Mouse (Mus musculus) midbrain, embryonic 13.5 days (tissue): Measurements from ENCODE around the gene Ajm1. TPM values are rescaled to one million over a fixed set of nuclear protein-coding genes. Genes with fewer than 3 reads are reported as not detected.

Source experiments
- ATAC-seq: fragments of 200-750 bp; cut with Nextera tagmentation; 2 replicates; pipeline ENCODE4 v1.8.0; 2017; ENCODE audit warnings: mild to moderate bottlenecking, moderate TSS enrichment, moderate library complexity
- H3K27ac ChIP-seq: fragments of 300-500 bp; sonication (generic); 2 replicates; pipeline ENCODE4 v1.5.1; 2015; ENCODE audit warnings: inconsistent platforms, mild to moderate bottlenecking, moderate library complexity
- H3K27me3 ChIP-seq: fragments of 300-500 bp; sonication (generic); 2 replicates; pipeline ENCODE4 v1.6.1; 2015; ENCODE audit warnings: mild to moderate bottlenecking, inconsistent platforms
- H3K36me3 ChIP-seq: fragments of 300-500 bp; sonication (generic); 2 replicates; pipeline ENCODE4 v1.6.1; 2015; ENCODE audit warnings: mild to moderate bottlenecking, inconsistent platforms
- H3K4me1 ChIP-seq: fragments of 300-500 bp; sonication (generic); replicated peaks from 2 replicates; pipeline ENCODE4 v1.6.1; 2015; ENCODE audit warnings: inconsistent platforms
- H3K4me2 ChIP-seq: fragments of 300-500 bp; sonication (generic); replicated peaks from 2 replicates; pipeline ENCODE4 v1.6.1; 2015; ENCODE audit warnings: moderate library complexity, mild to moderate bottlenecking, inconsistent platforms
- H3K4me3 ChIP-seq: fragments of 300-500 bp; sonication (generic); replicated peaks from 2 replicates; pipeline ENCODE4 v1.5.1; 2015; ENCODE audit warnings: mild to moderate bottlenecking, inconsistent platforms
- H3K9ac ChIP-seq: fragments of 300-500 bp; sonication (generic); replicated peaks from 2 replicates; pipeline ENCODE4 v1.6.1; 2015; ENCODE audit warnings: mild to moderate bottlenecking, inconsistent platforms
- H3K9me3 ChIP-seq: fragments of 300-500 bp; sonication (generic); 2 replicates; pipeline ENCODE4 v1.6.1; 2016; ENCODE audit warnings: mild to moderate bottlenecking, inconsistent platforms
- WGBS: fragments of 180-500 bp; shearing (Covaris S2); methylation state at CpG from one replicate; pipeline ENCODE4 v1.1.7; 2015; 5-methylcytosine and 5-hydroxymethylcytosine counted together
- polyA plus RNA-seq: library from polyadenylated mRNA; unstranded; fragments of >200 nt; fragmentation: Nextera tagmentation; extraction: Ambion mirVana; gene quantifications from 2 replicates; pipeline ENCODE4 v1.2.1, GENCODE M21; 2015

The Ajm1 gene
- polyA plus RNA-seq, 1 experiment from 2014 or later = 5.7 TPM

DNA sequence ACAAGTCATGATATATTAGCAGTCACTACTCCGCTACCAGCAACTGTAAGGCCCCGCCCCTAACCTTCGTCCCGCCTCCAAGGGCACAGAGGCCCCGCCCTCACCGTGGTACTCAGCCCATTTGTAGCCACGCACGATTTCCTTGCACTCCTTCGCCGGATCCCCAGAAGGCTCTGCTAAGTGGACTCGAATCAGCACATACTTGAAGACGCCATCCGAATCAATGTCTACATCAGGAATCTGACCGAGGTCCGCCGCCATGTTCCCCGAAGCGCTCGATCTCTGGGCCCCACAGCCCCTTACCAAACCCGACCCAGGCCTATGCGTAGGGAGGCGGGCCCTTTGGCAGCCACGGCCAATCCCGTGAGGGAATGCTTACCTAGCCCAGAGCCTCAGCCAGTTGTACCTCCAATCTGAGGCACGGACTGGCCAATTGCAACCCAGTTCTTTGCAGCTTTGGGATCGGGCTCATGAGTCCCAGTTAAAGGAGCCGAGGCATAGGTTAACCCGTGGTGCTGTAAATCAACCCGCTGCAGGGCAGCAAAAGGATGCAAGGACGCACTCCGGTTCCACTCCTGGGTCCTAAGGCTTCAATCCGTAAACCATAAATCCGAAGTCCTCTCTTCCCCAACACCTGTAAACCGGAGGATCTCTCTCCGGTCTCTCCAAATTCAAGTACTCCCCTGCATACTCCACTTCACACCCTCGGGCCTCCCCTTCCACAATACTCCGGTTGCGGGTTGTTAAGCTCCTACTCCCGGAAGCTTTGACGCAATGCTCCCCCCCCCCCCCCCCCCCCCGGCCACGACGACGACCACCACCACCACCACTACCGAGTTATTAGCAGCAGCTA, 6.8 kb downstream of the Ajm1 start, which contains the start of the genes Mamdc4 and Phpt1:
Gene Mamdc4 (minus strand): TSS at position 267 of the 853 bp plus-strand sequence.
Gene Phpt1 (minus strand): TSS at position 646 of the 853 bp plus-strand sequence.
- Histone ChIP-seq H3K36me3 (peaks cover 21% of the 10 kb centered on the region), H3K27ac (peak within 1 kb of the TSS; percentile 90), H3K27me3 (peaks cover 44% of the 10 kb centered on the region), H3K4me2 (peak within 1 kb of the TSS; percentile 97), H3K9ac (peak within 1 kb of the TSS; percentile 79), H3K4me1 (peaks cover 53% of the 10 kb centered on the region), H3K9me3 (no peaks in the 10 kb centered on the region), H3K4me3 (peak within 1 kb of the TSS; percentile 60)
- 0% methylated on average over 44 of the region's 45 CpGs for WGBS
- peak; percentile 99 for ATAC-seq

- Histone ChIP-seq H3K4me1 (peaks cover 46% of the 10 kb centered on the region), H3K27me3 (peaks cover 37% of the 10 kb centered on the region), H3K36me3 (peaks cover 27% of the 10 kb centered on the region), H3K27ac (peak overlapping the region; percentile 90), H3K9me3 (no peaks in the 10 kb centered on the region), H3K4me3 (peak overlapping the region; percentile 60), H3K4me2 (peak overlapping the region; percentile 97), H3K9ac (peak overlapping the region; percentile 79)
- ATAC-seq = peak; percentile 1
- WGBS = 18% methylated on average over 11 of the region's 11 CpGs
Observed at GRCm38 (mm10) chr2:25574136-25574535, 7.4 kb downstream of the Ajm1 start.

DNA sequence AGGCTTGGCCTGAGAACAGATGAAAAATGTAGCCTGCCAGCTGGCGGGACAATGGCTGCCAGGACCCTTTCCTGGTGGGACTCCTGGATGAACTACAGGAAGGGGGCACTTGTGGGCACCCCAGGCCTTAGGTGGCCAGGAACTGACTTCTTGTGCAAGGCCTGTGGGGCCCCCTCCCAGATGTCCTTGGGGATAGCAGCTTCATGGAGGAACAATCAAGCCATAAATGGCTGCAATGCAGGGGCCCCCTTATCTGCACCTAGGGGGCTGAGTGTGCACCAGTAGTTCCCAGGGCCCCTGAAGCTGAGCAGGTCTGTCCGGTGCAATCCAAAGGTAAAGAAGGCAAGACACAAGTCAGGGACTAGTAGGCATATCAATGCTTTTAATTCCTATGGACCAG, 8.5 kb downstream of the Ajm1 start:
- WGBS = 95% methylated on average over 2 of the region's 2 CpGs
- no peaks in the 10 kb centered on the region for H3K9me3 ChIP-seq
- peaks cover 38% of the 10 kb centered on the region for H3K4me1 ChIP-seq
- ATAC-seq = no peak
- H3K4me2 ChIP-seq = peak overlapping the region; percentile 97; the same call in 1 of the 2 replicates
- H3K9ac ChIP-seq = no peak overlapping the region; the same call in 1 of the 2 replicates
- peaks cover 38% of the 10 kb centered on the region for H3K36me3 ChIP-seq
- H3K27me3 ChIP-seq = peaks cover 26% of the 10 kb centered on the region
- H3K4me3 ChIP-seq = peak overlapping the region; percentile 60; the same call in 1 of the 2 replicates
- H3K27ac ChIP-seq = no peak overlapping the region

DNA sequence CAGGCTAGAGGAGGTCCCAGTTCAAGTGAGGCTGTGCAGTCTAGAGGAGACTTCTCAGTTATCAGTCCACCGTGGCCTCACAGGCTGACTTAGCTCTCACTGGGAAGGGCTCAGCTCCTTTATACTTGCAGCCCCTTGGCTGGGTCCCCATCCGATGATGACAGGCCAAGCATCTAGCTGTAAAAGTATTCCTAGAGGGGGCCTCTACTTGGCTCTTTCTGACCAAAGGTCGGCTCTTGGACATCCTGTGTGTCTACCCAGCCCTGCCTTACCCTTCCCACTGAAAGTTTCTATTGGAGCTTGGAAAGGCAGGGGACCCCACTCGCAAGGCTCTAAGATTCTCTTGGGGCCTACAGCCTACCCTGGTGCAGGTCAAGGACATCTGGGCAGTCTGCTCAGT, 10.3 kb downstream of the Ajm1 start:
- Histone ChIP-seq H3K27ac (no peak overlapping the region), H3K4me2 (no peak overlapping the region), H3K9ac (0 out of 2 replicates have a peak overlapping the region, but pooled peaks have one; percentile 14), H3K36me3 (peaks cover 55% of the 10 kb centered on the region), H3K4me1 (peaks cover 23% of the 10 kb centered on the region), H3K27me3 (peaks cover 8% of the 10 kb centered on the region), H3K4me3 (no peak overlapping the region), H3K9me3 (no peaks in the 10 kb centered on the region)
- 99% methylated on average over 4 of the region's 4 CpGs for WGBS
- ATAC-seq = no peak

DNA sequence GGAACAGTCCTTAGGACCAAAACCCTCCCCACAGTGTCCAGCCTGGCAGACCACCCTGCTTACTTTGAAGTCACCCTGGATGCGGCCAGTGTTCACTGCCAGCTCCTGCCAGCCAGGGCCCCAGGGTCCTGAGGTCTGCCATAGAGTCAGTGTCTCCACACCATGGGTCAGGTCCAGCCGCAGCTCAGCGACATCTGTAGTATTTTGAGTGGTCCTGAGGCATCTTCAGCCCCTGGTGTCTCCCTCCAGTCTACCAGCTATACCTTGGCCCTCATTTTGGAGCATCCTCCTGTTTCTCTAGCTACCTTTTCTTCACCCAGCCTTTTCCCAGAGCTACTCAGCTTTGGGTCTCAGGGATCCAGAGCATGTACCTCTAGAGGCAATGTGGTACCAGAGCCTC, 12.2 kb downstream of the Ajm1 start:
- H3K4me1 ChIP-seq = peaks cover 16% of the 10 kb centered on the region
- H3K27me3 ChIP-seq = no peaks in the 10 kb centered on the region
- H3K9me3 ChIP-seq = no peaks in the 10 kb centered on the region
- no peak for ATAC-seq
- no peak overlapping the region for H3K4me2 ChIP-seq
- peaks cover 74% of the 10 kb centered on the region for H3K36me3 ChIP-seq
- 89% methylated on average over 3 of the region's 3 CpGs for WGBS
- H3K9ac ChIP-seq = no peak overlapping the region
- no peak overlapping the region for H3K27ac ChIP-seq
- no peak overlapping the region for H3K4me3 ChIP-seq

GRCm38 (mm10) chr2:25568473-25569019, 13.0 kb downstream of the Ajm1 start:
- peaks cover 81% of the 10 kb centered on the region for H3K36me3 ChIP-seq
- WGBS = 87% methylated on average over 6 of the region's 6 CpGs

GRCm38 (mm10) chr2:25566558-25566957, 15.0 kb downstream of the Ajm1 start:
- no peaks in the 10 kb centered on the region for H3K9me3 ChIP-seq
- no peak overlapping the region for H3K9ac ChIP-seq
- no peak overlapping the region for H3K4me3 ChIP-seq
- H3K4me1 ChIP-seq = no peaks in the 10 kb centered on the region
- no peak overlapping the region for H3K27ac ChIP-seq
- WGBS = 87% methylated on average over 6 of the region's 6 CpGs
- ATAC-seq = no peak
- H3K27me3 ChIP-seq = no peaks in the 10 kb centered on the region
- H3K36me3 ChIP-seq = peaks cover 96% of the 10 kb centered on the region
- H3K4me2 ChIP-seq = no peak overlapping the region

More at GRCm38 (mm10) chr2:25568473-25569019, 13.0 kb downstream of the Ajm1 start:
- Histone ChIP-seq H3K27ac (no peak overlapping the region), H3K4me2 (no peak overlapping the region), H3K4me1 (peaks cover 8% of the 10 kb centered on the region), H3K9ac (no peak overlapping the region; the same call in 1 of the 2 replicates), H3K27me3 (no peaks in the 10 kb centered on the region), H3K4me3 (no peak overlapping the region), H3K9me3 (no peaks in the 10 kb centered on the region)
- ATAC-seq = no peak

- Histone ChIP-seq H3K9me3 (no peaks in the 10 kb centered on the region), H3K27ac (no peak overlapping the region), H3K4me2 (no peak overlapping the region), H3K9ac (no peak overlapping the region), H3K27me3 (no peaks in the 10 kb centered on the region), H3K36me3 (peaks cover 97% of the 10 kb centered on the region), H3K4me1 (no peaks in the 10 kb centered on the region), H3K4me3 (no peak overlapping the region)
- 84% methylated on average over 8 of the region's 8 CpGs for WGBS
- ATAC-seq = no peak
Observed at GRCm38 (mm10) chr2:25565741-25566140, 15.8 kb downstream of the Ajm1 start.

DNA sequence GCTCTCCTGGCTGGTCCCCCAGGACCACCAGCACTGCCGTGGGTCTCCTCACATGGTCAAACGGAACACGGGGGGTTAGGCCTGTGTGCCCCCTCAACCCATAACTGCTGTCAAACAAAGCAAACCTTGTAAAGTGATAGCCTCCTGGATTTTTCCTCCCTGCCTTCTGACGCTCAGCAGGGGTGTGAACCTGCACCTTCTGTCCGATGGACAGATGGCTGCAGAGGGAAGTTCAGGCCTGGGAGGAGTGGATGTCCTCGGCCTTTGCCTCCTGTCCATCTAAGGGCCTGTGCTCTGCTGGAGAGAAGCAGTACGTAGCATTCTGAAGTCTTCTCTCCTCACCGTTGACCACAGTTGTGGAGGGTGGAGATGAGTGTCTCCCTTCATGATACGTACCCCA, 19.6 kb downstream of the Ajm1 start:
- 85% methylated on average over 9 of the region's 9 CpGs for WGBS
- Histone ChIP-seq H3K9ac (no peak overlapping the region), H3K4me2 (no peak overlapping the region), H3K36me3 (peaks cover 69% of the 10 kb centered on the region), H3K4me1 (peaks cover 21% of the 10 kb centered on the region), H3K4me3 (no peak overlapping the region), H3K9me3 (no peaks in the 10 kb centered on the region), H3K27me3 (no peaks in the 10 kb centered on the region), H3K27ac (no peak overlapping the region)
- ATAC-seq = no peak

GRCm38 (mm10) chr2:25560551-25560950, 21.0 kb downstream of the Ajm1 start:
- 94% methylated on average over 8 of the region's 8 CpGs for WGBS
- H3K36me3 ChIP-seq = peaks cover 56% of the 10 kb centered on the region
- no peaks in the 10 kb centered on the region for H3K27me3 ChIP-seq
- H3K4me3 ChIP-seq = no peak overlapping the region
- H3K4me1 ChIP-seq = peaks cover 27% of the 10 kb centered on the region
- ATAC-seq = no peak
- no peak overlapping the region for H3K4me2 ChIP-seq
- H3K9me3 ChIP-seq = no peaks in the 10 kb centered on the region
- no peak overlapping the region for H3K27ac ChIP-seq
- H3K9ac ChIP-seq = no peak overlapping the region

DNA sequence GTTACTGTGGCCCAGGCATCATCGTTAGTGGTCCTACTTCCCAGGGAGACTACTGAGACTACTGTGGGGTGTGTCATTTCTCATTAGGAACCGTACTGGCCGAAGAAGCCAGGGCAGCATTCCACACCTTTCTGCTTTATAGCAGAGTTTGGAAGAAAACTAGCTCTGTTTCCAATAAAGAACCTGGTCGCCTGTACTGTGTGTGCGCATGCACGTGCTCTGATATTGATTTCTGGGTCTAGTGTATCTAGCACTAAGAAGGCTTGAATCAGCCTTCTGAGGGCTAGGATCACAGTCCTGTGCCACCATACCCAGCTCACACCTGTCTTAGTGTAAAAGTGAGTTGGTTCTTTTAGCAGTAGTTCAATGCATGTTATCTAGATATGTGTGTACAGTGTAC, 22.8 kb downstream of the Ajm1 start:
- peak overlapping the region; percentile 97 for H3K9ac ChIP-seq
- H3K9me3 ChIP-seq = no peaks in the 10 kb centered on the region
- peaks cover 38% of the 10 kb centered on the region for H3K36me3 ChIP-seq
- no peak overlapping the region for H3K27ac ChIP-seq
- peaks cover 27% of the 10 kb centered on the region for H3K4me1 ChIP-seq
- no peaks in the 10 kb centered on the region for H3K27me3 ChIP-seq
- no peak for ATAC-seq
- 78% methylated on average over 6 of the region's 6 CpGs for WGBS
- peak overlapping the region; percentile 98 for H3K4me3 ChIP-seq
- H3K4me2 ChIP-seq = peak overlapping the region; percentile 96

DNA sequence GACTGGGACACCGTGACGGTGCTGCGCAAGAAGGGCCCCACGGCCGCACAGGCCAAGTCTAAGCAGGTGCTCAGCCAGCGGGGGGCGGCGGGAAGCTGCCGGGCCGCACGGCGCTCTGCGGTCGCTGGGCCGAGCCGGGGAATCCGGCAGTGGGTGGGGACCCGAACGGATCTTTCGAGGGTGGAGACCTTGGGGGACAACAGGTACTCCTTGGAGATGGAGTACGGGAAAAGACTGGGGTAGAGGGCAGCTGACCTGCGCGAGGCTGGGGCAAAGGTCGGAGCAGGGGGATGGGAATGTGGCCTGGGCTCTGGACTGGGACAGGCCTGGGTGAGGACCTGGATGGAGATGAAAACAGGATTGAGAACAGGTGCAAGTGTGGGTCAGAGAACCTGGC, 23.6 kb downstream of the Ajm1 start:
- no peak for ATAC-seq
- H3K4me1 ChIP-seq = peaks cover 27% of the 10 kb centered on the region
- peak overlapping the region; percentile 98 for H3K4me3 ChIP-seq
- peak overlapping the region; percentile 96 for H3K4me2 ChIP-seq
- H3K27me3 ChIP-seq = no peaks in the 10 kb centered on the region
- H3K9ac ChIP-seq = peak overlapping the region; percentile 97
- H3K36me3 ChIP-seq = peaks cover 30% of the 10 kb centered on the region
- under 1% methylated on average over 24 of the region's 24 CpGs for WGBS
- peak overlapping the region; percentile 86 for H3K27ac ChIP-seq
- H3K9me3 ChIP-seq = no peaks in the 10 kb centered on the region
